Mouse (Mus musculus) bone marrow macrophage, adult 2 months (primary cell): ENCODE measurements around the gene Mrpl23. TPM values are rescaled to one million over a fixed set of nuclear protein-coding genes. Genes with fewer than 3 reads are reported as not detected.

Source experiments
- H3K27ac ChIP-seq: 2 replicates; pipeline ENCODE4 v1.5.1; 2012; ENCODE audit warnings: low read depth, low read length; ENCODE audit not compliant: insufficient read depth
- H3K4me1 ChIP-seq: 2 replicates; pipeline ENCODE4 v1.6.1; 2012; ENCODE audit warnings: low read length; ENCODE audit not compliant: control insufficient read depth, insufficient read depth
- H3K4me3 ChIP-seq: 2 replicates; pipeline ENCODE4 v1.5.1; 2012; ENCODE audit warnings: mild to moderate bottlenecking, low read length, moderate library complexity; ENCODE audit not compliant: insufficient read depth
- CTCF ChIP-seq: IDR thresholded peaks from 2 replicates; pipeline ENCODE4 v1.5.1; 2012; ENCODE audit warnings: low read depth, mild to moderate bottlenecking, low read length, moderate library complexity
- POLR2A ChIP-seq: IDR thresholded peaks from 2 replicates; pipeline ENCODE4 v1.6.1; 2012; ENCODE audit warnings: mild to moderate bottlenecking, low read depth, low read length, borderline replicate concordance
- polyA plus RNA-seq: library from polyadenylated mRNA; stranded (reverse); fragments of >200 nt; gene quantifications from 2 replicates; pipeline ENCODE4 v1.2.4, GENCODE M21; 2012; ENCODE audit not compliant: missing spikeins, insufficient read depth, insufficient read length

The Mrpl23 gene
- polyA plus RNA-seq, 1 experiment: 27.2 TPM

GRCm38 (mm10) chr7:142499010-142499721, 33.3 kb upstream of the Mrpl23 start:
- no peak overlapping the region for H3K27ac ChIP-seq
- no peak for TF ChIP-seq POLR2A
- TF ChIP-seq CTCF: no peak
- H3K4me3 ChIP-seq: no peak overlapping the region
- H3K4me1 ChIP-seq: no peaks in the 10 kb centered on the region

- Histone ChIP-seq H3K4me1 (no peaks in the 10 kb centered on the region), H3K27ac (no peak overlapping the region), H3K4me3 (no peak overlapping the region)
- TF ChIP-seq POLR2A (no peak), CTCF (no peak)
Measured at GRCm38 (mm10) chr7:142500032-142500431, 32.5 kb upstream of the Mrpl23 start.

- no peaks in the 10 kb centered on the region for H3K4me1 ChIP-seq
- H3K27ac ChIP-seq: no peak overlapping the region
- TF ChIP-seq CTCF (no peak), POLR2A (no peak)
- H3K4me3 ChIP-seq: no peak overlapping the region
Measured at GRCm38 (mm10) chr7:142503206-142503605, 29.3 kb upstream of the Mrpl23 start.

GRCm38 (mm10) chr7:142505942-142506341, 26.5 kb upstream of the Mrpl23 start:
- no peak overlapping the region for H3K4me3 ChIP-seq
- no peaks in the 10 kb centered on the region for H3K4me1 ChIP-seq
- no peak overlapping the region for H3K27ac ChIP-seq
- no peak for TF ChIP-seq POLR2A
- TF ChIP-seq CTCF: no peak

GRCm38 (mm10) chr7:142506501-142506900, 26.0 kb upstream of the Mrpl23 start:
- H3K4me1 ChIP-seq: no peaks in the 10 kb centered on the region

GRCm38 (mm10) chr7:142507453-142507852, 25.0 kb upstream of the Mrpl23 start:
- Histone ChIP-seq H3K4me3 (no peak overlapping the region), H3K27ac (no peak overlapping the region), H3K4me1 (no peaks in the 10 kb centered on the region)
- TF ChIP-seq POLR2A (no peak), CTCF (no peak)

More at GRCm38 (mm10) chr7:142506501-142506900, 26.0 kb upstream of the Mrpl23 start:
- H3K27ac ChIP-seq: no peak overlapping the region
- TF ChIP-seq POLR2A (no peak), CTCF (no peak)
- no peak overlapping the region for H3K4me3 ChIP-seq

GRCm38 (mm10) chr7:142509518-142509917, 23.0 kb upstream of the Mrpl23 start:
- no peak overlapping the region for H3K4me3 ChIP-seq
- TF ChIP-seq POLR2A (no peak), CTCF (no peak)
- no peaks in the 10 kb centered on the region for H3K4me1 ChIP-seq
- no peak overlapping the region for H3K27ac ChIP-seq

- Histone ChIP-seq H3K4me3 (no peak overlapping the region), H3K4me1 (no peaks in the 10 kb centered on the region), H3K27ac (no peak overlapping the region)
- no peak for TF ChIP-seq POLR2A
- TF ChIP-seq CTCF: no peak
Measured at GRCm38 (mm10) chr7:142510021-142510777, 22.3 kb upstream of the Mrpl23 start.

- no peak overlapping the region for H3K27ac ChIP-seq
- no peak overlapping the region for H3K4me3 ChIP-seq
- TF ChIP-seq POLR2A (no peak), CTCF (no peak)
- H3K4me1 ChIP-seq: no peaks in the 10 kb centered on the region
Measured at GRCm38 (mm10) chr7:142514048-142514447, 18.4 kb upstream of the Mrpl23 start.
